Mouse (Mus musculus) cerebellum, adult 18-20 months (tissue): Measurements from ENCODE around the gene Tmem91.

ENCODE experiments used
- DNase-seq, 2 experiments: peaks; one replicate each; pipeline ENCODE4 v3.0.0; 2021

Tmem91 gene

GRCm38 (mm10) chr7:25694104-25694503, 19.1 kb upstream of the Tmem91 start:
- no peak for DNase-seq

- no peak for DNase-seq
Measured at GRCm38 (mm10) chr7:25690051-25690450, 15.1 kb upstream of the Tmem91 start.

GRCm38 (mm10) chr7:25689603-25690021, 14.6 kb upstream of the Tmem91 start:
- DNase-seq: no peak

- no peak for DNase-seq
Measured at GRCm38 (mm10) chr7:25688810-25689586, 14.0 kb upstream of the Tmem91 start.

GRCm38 (mm10) chr7:25687811-25688401, 12.9 kb upstream of the Tmem91 start:
- no peak for DNase-seq

- DNase-seq: no peak
Measured at GRCm38 (mm10) chr7:25686680-25687531, 11.9 kb upstream of the Tmem91 start, which contains the start of gene Tgfb1. Tgfb1 (plus strand) TSS chr7:25687002.

GRCm38 (mm10) chr7:25685926-25686470, 11.0 kb upstream of the Tmem91 start:
- no peak for DNase-seq

- no peak for DNase-seq
Measured at GRCm38 (mm10) chr7:25684659-25685058, 9.7 kb upstream of the Tmem91 start.

GRCm38 (mm10) chr7:25683474-25684180, 8.7 kb upstream of the Tmem91 start:
- DNase-seq: no peak

- DNase-seq: no peak
Measured at GRCm38 (mm10) chr7:25681341-25682231, 6.6 kb upstream of the Tmem91 start.

GRCm38 (mm10) chr7:25680514-25681258, 5.7 kb upstream of the Tmem91 start, which contains the start of gene B9d2:
B9d2 (plus strand) TSS chr7:25680780.
- DNase-seq: peak; percentile 90 to 91

- no peak for DNase-seq
Measured at GRCm38 (mm10) chr7:25679971-25680370, 5.0 kb upstream of the Tmem91 start.

- DNase-seq: no peak
Measured at GRCm38 (mm10) chr7:25677013-25677412, 2.0 kb upstream of the Tmem91 start.

- peak; percentile 96 to 100 for DNase-seq
Measured at GRCm38 (mm10) chr7:25676085-25676781, 1.3 kb upstream of the Tmem91 start.

- no peak for DNase-seq
Measured at GRCm38 (mm10) chr7:25675405-25675804, 439 bp upstream of the Tmem91 start.

GRCm38 (mm10) chr7:25674297-25674696, 669 bp downstream of the Tmem91 start:
- DNase-seq: no peak

GRCm38 (mm10) chr7:25672442-25672841, 2.5 kb downstream of the Tmem91 start:
- no peak for DNase-seq

GRCm38 (mm10) chr7:25671686-25672085, 3.3 kb downstream of the Tmem91 start:
- no peak for DNase-seq

GRCm38 (mm10) chr7:25670096-25670495, 4.9 kb downstream of the Tmem91 start:
- DNase-seq: no peak

- no peak for DNase-seq
Measured at GRCm38 (mm10) chr7:25669631-25670030, 5.3 kb downstream of the Tmem91 start.
